Mouse (Mus musculus): Measurements from ENCODE around the gene Lgals7.

Lgals7 gene

GRCm38 (mm10) chr7:28863540-28863939, at the start of gene Lgals7:
Gene Lgals7 (plus strand): TSS chr7:28863853.
- no peak for DNase-seq (ENCODE audit: low read depth, low spot score)

DNA sequence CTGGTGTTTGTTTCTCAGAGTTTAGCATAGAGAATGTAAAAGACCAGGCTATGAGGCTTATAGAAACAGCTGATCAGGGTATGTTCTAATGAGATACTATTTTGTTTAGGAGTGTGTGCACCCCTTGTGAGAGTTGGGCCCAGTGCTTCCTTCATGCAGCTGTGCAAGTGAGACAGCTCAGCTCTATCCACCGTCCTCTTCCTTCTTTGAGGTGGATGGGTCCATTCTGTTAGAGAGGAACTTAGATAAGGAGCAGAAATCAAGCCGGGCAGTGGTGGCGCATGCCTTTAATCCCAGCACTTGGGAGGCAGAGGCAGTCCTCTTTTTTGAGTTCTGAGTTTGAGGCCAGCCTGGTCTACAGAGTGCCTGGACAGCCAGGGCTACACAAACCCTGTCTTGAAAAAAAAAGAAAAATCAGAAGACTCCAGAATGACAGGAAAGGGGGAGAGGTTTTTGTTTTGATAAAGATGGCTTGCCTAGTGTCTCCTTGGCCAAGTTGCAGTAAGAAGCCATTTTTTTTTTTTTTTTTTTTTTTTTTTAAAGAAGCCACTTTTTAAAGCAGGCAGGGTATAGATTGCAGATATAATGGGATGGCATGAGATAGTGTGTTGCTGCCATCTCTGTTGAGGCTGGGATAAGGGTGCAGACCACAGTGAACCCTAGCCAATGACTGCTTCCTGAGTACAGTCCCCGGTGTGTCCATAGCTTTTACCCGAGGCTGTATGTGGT, 49.2 kb upstream of the Lgals7 start:
- DNase-seq (ENCODE audit: low read depth, low spot score): no peak

DNA sequence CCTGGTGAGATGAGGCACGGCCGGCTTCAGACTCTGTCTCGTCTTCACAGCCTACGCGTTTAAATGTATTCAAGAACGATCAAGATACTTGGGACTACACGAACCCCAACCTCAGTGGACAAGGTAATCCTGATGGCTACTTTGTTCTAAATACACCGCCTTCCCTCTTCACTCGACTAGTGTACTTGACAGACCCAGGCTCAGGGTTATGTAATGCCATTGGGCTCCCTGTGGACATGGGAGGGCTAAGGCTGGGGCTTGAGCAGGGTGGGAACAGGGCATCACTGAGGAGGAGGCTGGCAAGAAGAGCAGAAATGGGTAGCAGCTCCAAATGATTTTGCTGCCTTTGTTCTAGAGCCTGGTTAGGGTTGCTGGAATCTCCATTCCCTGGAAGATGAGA, 48.4 kb upstream of the Lgals7 start:
- no peak for DNase-seq (ENCODE audit: low read depth, low spot score)

DNA sequence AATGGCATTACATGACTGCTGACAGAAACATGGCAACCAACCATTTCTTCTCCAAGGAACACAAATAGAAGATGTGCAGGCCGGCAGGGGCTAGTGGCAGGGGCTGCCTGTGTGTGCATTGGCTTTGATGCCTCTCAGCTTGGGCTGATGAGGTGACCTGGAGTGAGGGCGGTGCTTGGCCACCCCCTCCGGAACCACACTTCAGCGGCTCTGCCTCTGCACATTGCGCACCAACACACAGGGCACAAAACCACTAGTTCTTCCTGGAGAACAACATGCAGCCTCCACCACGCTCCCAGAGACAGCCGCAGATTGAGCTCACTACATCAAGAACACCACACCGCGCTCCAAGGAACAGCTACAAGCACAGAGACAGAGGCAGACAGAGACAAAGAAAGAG, 47.5 kb upstream of the Lgals7 start:
- DNase-seq (ENCODE audit: low read depth, low spot score): no peak

- no peak for DNase-seq (ENCODE audit: low read depth, low spot score)
Observed at GRCm38 (mm10) chr7:28816920-28817319, 46.7 kb upstream of the Lgals7 start.

DNA sequence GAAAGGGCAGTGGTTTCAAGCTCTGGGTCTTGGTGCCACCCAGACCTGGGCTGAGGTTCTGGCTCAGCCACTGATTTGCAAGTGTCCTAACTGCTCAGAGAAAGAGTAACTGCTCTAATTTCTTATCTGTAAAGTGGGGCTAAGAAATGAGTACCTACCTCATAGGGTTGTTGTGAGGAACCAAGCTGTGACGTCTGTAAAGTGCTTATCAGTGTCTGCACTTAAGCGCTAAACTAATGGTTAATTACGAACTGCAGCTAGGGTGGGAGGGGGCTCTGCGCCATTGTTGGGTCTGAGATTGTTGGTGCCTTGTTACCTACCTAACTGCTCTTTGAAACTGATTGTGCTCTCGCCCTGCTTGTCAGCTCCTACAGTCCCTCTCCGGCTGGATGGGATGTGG, 46.1 kb upstream of the Lgals7 start:
- DNase-seq (ENCODE audit: low read depth, low spot score): no peak

DNA sequence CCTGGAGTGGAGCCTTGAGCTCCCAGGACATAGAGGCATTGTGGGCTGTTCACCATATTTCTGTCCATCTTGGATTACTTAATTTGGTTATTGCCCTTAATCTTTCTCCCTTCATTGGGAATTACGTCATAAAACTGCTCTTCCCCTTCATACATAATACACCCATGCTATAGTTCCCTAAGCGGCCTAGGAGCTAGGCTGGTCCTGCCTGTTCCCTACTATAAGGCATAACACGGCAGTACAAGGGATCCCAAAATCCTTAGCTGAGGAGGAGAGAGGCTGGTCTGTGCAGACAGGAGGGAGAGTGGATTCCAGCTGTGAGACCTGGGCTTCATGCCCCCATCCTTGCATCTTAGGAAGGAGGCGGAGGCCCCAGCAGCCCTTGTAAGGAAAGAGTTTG, 45.7 kb upstream of the Lgals7 start:
- no peak for DNase-seq (ENCODE audit: low read depth, low spot score)

- DNase-seq (ENCODE audit: low read depth, low spot score): no peak
Observed at GRCm38 (mm10) chr7:28818436-28818835, 45.2 kb upstream of the Lgals7 start.

GRCm38 (mm10) chr7:28818861-28819452, 44.7 kb upstream of the Lgals7 start:
- no peak for DNase-seq (ENCODE audit: low read depth, low spot score)

- no peak for DNase-seq (ENCODE audit: low read depth, low spot score)
Observed at GRCm38 (mm10) chr7:28819571-28819970, 44.1 kb upstream of the Lgals7 start.

- no peak for DNase-seq (ENCODE audit: low read depth, low spot score)
Observed at GRCm38 (mm10) chr7:28820358-28821260, 43.0 kb upstream of the Lgals7 start.

GRCm38 (mm10) chr7:28821261-28821831, 42.3 kb upstream of the Lgals7 start:
- no peak for DNase-seq (ENCODE audit: low read depth, low spot score)

DNA sequence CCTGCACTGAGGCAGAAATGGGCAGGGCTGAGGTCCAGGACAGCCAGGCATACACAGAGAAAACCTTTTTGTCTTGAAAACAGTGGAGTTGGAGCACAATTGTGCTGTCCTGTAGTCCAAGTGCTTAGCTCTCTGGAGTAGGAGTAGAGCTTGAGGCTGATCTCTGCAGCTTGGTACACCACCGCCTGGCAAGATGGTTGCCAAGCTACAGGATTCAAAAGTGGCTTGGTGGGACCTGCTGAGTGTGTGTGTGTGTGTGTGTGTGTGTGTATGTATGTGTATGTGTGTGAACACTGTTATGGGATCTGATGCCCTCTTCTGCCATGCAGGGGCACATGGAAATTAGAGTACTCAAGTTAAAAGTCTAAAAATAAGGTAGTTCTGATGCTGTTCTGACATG, 41.1 kb upstream of the Lgals7 start:
- no peak for DNase-seq (ENCODE audit: low read depth, low spot score)

DNA sequence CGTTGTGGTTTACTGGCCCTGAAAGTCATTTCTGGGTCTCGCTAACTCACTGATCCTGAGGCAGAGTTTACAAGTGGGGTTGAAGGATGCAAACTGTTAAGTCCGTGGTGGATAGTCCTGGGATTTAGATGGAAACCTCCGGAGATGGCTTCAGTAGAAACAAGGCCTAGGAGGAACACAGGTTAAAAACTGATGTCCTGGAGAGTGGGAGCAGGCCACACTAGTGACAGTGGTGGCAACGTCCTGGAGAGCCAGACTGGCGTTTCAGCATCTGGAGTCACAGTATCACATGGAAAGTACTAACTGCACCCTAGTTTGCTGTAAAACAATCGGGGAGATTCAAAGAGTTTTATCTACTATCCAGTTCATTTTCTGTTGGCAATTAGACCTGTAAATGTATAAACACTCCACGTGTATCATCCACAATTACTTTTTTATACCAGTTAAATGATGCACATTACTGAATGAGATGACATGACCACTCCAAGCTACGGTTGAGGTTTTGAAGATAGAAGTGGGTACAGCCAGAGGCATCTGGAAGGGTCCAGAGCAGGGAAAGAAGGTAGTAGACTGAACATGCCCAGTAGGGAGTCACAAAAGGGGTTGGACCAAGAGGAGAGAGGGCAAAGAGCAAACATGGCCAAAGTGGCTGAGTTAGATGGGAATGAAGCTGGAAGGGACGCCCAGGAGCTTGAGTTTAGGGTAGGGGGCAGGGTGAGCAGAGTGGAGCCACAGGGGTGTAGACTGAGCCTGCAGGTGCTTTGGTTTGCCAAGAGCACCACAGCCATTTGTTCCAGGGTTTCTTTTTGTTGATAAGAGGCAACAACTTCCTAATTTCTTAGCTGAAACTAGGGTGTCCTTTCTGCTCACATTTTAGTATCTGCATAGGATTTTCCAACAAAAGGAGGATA, 40.4 kb upstream of the Lgals7 start:
- DNase-seq (ENCODE audit: low read depth, low spot score): peak; percentile 46

DNA sequence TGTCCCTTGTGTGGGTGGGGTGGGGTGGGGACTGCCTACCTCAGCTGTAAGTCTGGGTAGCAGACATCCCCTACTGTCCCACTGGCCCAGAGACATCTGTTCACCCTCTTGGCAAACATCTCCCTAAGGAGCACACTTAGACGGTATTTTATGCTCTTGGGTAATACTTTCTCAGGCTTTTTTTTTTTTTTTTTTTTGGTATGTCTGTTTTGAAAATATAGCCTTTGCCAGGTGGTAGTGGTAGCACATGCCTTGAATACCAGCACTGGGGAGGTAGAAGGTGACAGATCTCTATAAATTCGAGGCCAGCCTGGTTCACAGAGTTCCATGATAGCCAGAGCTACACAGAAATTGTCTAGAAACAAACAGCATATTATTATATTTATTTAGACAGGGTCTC, 39.7 kb upstream of the Lgals7 start:
- no peak for DNase-seq (ENCODE audit: low read depth, low spot score)

- DNase-seq (ENCODE audit: low read depth, low spot score): peak; percentile 97
Observed at GRCm38 (mm10) chr7:28824941-28825685, 38.5 kb upstream of the Lgals7 start, which contains the start of gene Ech1. Gene Ech1 (plus strand): TSS chr7:28825217.

DNA sequence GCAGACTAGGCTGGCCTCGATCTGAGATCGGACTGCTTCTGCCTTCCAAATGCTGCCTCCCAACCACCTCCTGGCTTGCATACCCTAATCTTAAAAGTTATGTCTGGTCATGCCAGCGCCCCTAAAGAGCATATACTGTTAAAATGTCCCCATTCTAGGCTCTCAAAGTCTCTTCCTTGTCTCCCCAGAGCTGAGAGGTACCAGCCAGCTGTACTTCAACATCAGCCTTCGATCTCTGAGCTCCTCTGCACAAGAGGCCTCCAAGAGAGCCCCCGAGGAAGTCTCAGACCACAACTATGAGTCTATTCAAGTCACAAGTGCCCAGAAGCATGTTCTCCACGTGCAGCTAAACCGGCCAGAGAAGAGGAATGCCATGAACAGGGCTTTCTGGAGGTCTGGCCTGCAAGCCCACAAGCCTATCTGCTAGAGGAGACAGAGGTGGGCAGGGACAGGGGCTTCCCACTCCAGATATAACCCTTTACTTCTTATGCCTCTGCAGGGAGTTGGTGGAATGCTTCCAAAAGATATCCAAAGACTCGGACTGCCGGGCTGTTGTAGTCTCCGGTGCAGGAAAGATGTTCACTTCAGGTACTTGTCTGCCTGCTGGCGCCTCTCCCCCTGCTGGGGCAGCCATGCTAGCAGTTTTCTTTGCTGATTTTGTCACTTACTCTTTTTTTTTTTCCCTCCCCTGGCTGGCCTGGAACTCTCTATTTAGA, 37.8 kb upstream of the Lgals7 start:
- peak; percentile 66 for DNase-seq (ENCODE audit: low read depth, low spot score)

- no peak for DNase-seq (ENCODE audit: low read depth, low spot score)
Observed at GRCm38 (mm10) chr7:28826402-28826772, 37.3 kb upstream of the Lgals7 start.

GRCm38 (mm10) chr7:28827338-28827737, 36.3 kb upstream of the Lgals7 start:
- DNase-seq (ENCODE audit: low read depth, low spot score): no peak

DNA sequence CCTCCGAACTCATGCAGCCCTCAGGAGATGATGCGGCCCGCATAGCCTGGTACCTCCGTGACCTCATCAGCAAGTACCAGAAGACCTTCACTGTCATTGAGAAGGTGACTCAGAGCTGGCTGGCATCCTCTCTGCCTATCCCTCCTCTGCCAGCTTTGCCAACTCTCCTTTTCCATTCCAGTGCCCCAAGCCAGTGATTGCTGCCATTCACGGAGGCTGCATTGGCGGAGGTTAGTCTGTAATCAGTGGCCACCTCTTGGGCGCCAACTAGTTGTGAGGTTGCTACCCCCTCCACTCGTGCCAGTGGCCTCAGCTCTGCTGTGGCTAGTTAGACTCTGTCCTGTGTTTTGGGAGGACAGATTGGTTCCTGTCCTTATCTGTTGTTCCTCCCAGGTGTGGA, 33.8 kb upstream of the Lgals7 start:
- DNase-seq (ENCODE audit: low read depth, low spot score): no peak

All from ZHBTc4 (cell line).